ENCODE assay signal across 8 mouse cellular contexts in genomic region chr1:152622765-152623211, GRCm38 (mm10).
A peak's percentile ranks its signal among the peaks of the same experiment; 100 is the strongest.
DNase-seq lines count a peak whose midpoint lies in the region; ATAC-seq and TF ChIP-seq lines count a peak whose summit lies in the region.

No protein-coding gene starts in this region.

- no peak for TF ChIP-seq CTCF in hindbrain, postnatal 0 days (IDR thresholded peaks at IDR 0.05; ENCODE audit: low read depth)

- peak; percentile 58 for DNase-seq in adrenal gland, adult 2 months
- no peak for DNase-seq in adrenal gland, adult 18-20 months (ENCODE audit: low spot score in 2 of 2)
- no peak for DNase-seq in hindbrain, postnatal 0 days (ENCODE audit: low spot score)
- DNase-seq in urinary bladder, postnatal 36 days (ENCODE audit: low spot score in 2 of 2), result no peak
- DNase-seq in left cerebral cortex, adult 11 months (ENCODE audit: low spot score), result no peak

- no peaks in the 10 kb centered on the region for H3K9me3 ChIP-seq in embryonic facial prominence, embryonic 13.5 days
- no peaks in the 10 kb centered on the region for H3K9me3 ChIP-seq in hindbrain, postnatal 0 days (ENCODE audit: low read length)
- 0 out of 2 replicates have a peak, but pooled peaks cover 3% of the 10 kb centered on the region for H3K9me3 ChIP-seq in liver, embryonic 15.5 days (replicated peaks)

- no peak overlapping the region for H3K27ac ChIP-seq in embryonic facial prominence, embryonic 13.5 days
- H3K27ac ChIP-seq in hindbrain, postnatal 0 days, result no peak overlapping the region
- no peak overlapping the region for H3K27ac ChIP-seq in liver, embryonic 15.5 days (replicated peaks)

- peaks cover 42% of the 10 kb centered on the region for H3K4me1 ChIP-seq in embryonic facial prominence, embryonic 13.5 days
- 0 out of 2 replicates have a peak, but pooled peaks cover 4% of the 10 kb centered on the region for H3K4me1 ChIP-seq in hindbrain, postnatal 0 days (ENCODE audit: insufficient read depth, low read length)
- peaks cover 32% of the 10 kb centered on the region for H3K4me1 ChIP-seq in liver, embryonic 15.5 days (replicated peaks)

- WGBS in embryonic facial prominence, embryonic 13.5 days, result 51% methylated on average over 9 of the region's 9 CpGs
- 72% methylated on average over 9 of the region's 9 CpGs for WGBS in hindbrain, postnatal 0 days
- 46% methylated on average over 9 of the region's 9 CpGs for WGBS in liver, embryonic 15.5 days (ENCODE audit: insufficient replicate concordance)

- H3K36me3 ChIP-seq in embryonic facial prominence, embryonic 13.5 days, result peaks cover 4% of the 10 kb centered on the region; the same call in 1 of the 2 replicates
- no peaks in the 10 kb centered on the region for H3K36me3 ChIP-seq in hindbrain, postnatal 0 days (ENCODE audit: insufficient read depth, low read length)
- H3K36me3 ChIP-seq in liver, embryonic 15.5 days (replicated peaks), result 0 out of 2 replicates have a peak, but pooled peaks cover 3% of the 10 kb centered on the region

- peak overlapping the region; percentile 69 for H3K4me3 ChIP-seq in embryonic facial prominence, embryonic 13.5 days
- 0 out of 2 replicates have a peak overlapping the region, but pooled peaks have one; percentile 1 for H3K4me3 ChIP-seq in hindbrain, postnatal 0 days (ENCODE audit: low read length)
- peak overlapping the region; percentile 52; the same call in 1 of the 2 replicates for H3K4me3 ChIP-seq in liver, embryonic 15.5 days (replicated peaks)

- peak overlapping the region; percentile 74 for H3K4me2 ChIP-seq in embryonic facial prominence, embryonic 13.5 days
- peak overlapping the region; percentile 92 for H3K4me2 ChIP-seq in hindbrain, postnatal 0 days (ENCODE audit: low read depth, low read length)
- H3K4me2 ChIP-seq in liver, embryonic 15.5 days, result peak overlapping the region; percentile 57

- H3K9ac ChIP-seq in embryonic facial prominence, embryonic 13.5 days, result peak overlapping the region; percentile 60; the same call in 1 of the 2 replicates
- H3K9ac ChIP-seq in hindbrain, postnatal 0 days (replicated peaks; ENCODE audit: low read length), result no peak overlapping the region
- H3K9ac ChIP-seq in liver, embryonic 15.5 days, result no peak overlapping the region

- no peak for ATAC-seq in embryonic facial prominence, embryonic 13.5 days (ENCODE audit: insufficient number of reproducible peaks, insufficient read depth, low FRiP score, low TSS enrichment, low read depth)
- no peak for ATAC-seq in hindbrain, postnatal 0 days
- ATAC-seq in liver, embryonic 15.5 days (ENCODE audit: insufficient read depth), result no peak
- no peak for ATAC-seq in megakaryocyte-erythroid progenitor cell, adult 5-6 weeks (replicated peaks; ENCODE audit: low FRiP score, low TSS enrichment, poor library complexity, severe bottlenecking)

- peaks cover 8% of the 10 kb centered on the region; the same call in 1 of the 2 replicates for H3K27me3 ChIP-seq in embryonic facial prominence, embryonic 13.5 days
- no peaks in the 10 kb centered on the region for H3K27me3 ChIP-seq in hindbrain, postnatal 0 days (ENCODE audit: insufficient read depth, low read length)
- peaks cover 61% of the 10 kb centered on the region for H3K27me3 ChIP-seq in liver, embryonic 15.5 days

Comparison
In these comparisons a context has a peak if more than half of its experiments do, and no peak if none do; other contexts are left out.
1. H3K4me3 ChIP-seq: peak in every context shown above with its lines; median percentile 69 in embryonic facial prominence, embryonic 13.5 days; 52 in liver, embryonic 15.5 days; 1 in hindbrain, postnatal 0 days.